Comparison of ENCODE assay signal across 29 mouse cellular contexts in the genomic region with DNA sequence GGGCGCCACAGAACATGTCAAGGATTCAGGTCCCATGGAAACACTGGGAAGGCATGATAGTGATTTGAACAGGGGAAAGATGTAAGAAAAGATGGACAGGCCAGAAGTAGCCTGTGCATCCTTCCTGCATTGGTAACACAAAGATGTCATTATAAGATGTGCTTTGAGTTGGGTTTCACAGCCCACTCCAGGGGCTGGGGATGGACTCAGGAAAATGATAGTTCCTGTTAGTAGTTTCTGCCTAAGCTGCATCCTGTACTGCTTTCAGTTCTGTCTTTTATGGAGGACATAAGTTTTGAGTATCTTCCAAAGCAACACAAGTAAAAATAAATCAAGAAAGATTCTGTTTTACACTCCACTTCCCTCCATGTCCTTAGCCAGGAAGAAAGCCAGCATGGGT.
A peak's percentile ranks its signal among the peaks of the same experiment; 100 is the strongest.
DNase-seq lines count a peak whose midpoint lies in the region; ATAC-seq and TF ChIP-seq lines count a peak whose summit lies in the region.
"Had no signal": no experiment of that assay in that cellular context is flagged by ENCODE, and none has a peak within 500 bp of the region (broad histone marks: within the 10 kb centered on the region; RNA-seq: fewer than 3 reads in every experiment).

No protein-coding gene starts in this region.

- TF ChIP-seq POLR2A in small intestine, adult 2 months (IDR thresholded peaks at IDR 0.05; ENCODE audit: low read depth, low read length) = no peak

- H3K4me1 ChIP-seq in heart, embryonic 10.5 days = no peaks in the 10 kb centered on the region
- H3K4me1 ChIP-seq in small intestine, adult 2 months (ENCODE audit: control insufficient read depth, insufficient read depth, insufficient read length, low read length) = peaks cover 8% of the 10 kb centered on the region; the same call in 1 of the 2 replicates
- peaks cover 7% of the 10 kb centered on the region; the same call in 1 of the 2 replicates for H3K4me1 ChIP-seq in forebrain, embryonic 12.5 days
- H3K4me1 ChIP-seq: heart, embryonic 13.5 days; liver, embryonic 13.5 days; neural tube, embryonic 12.5 days had no signal

- H3K9ac ChIP-seq in forebrain, embryonic 12.5 days = no peak overlapping the region
- H3K9ac ChIP-seq: forebrain, embryonic 13.5 days; heart, embryonic 13.5 days; hindbrain, embryonic 15.5 days; limb, embryonic 13.5 days; liver, embryonic 13.5 days; neural tube, embryonic 12.5 days had no signal

- peak; percentile 89 for DNase-seq in heart, adult 11 months
- DNase-seq in heart, embryonic 10.5 days (ENCODE audit: low spot score) = no peak
- DNase-seq in brain, adult 2 months (ENCODE audit: low read depth, low spot score) = peak; percentile 26
- DNase-seq: adrenal gland, postnatal 10 days; cerebellum, adult 18-20 months; gastrocnemius, postnatal 25 days; heart, adult 2 months; heart, postnatal 10 days; kidney, adult 11 months; kidney, postnatal 14 days; liver, embryonic 13.5 days; lung, adult 18-20 months; right cerebral cortex, postnatal 4 days had no signal

- no peak overlapping the region for H3K27ac ChIP-seq in heart, embryonic 10.5 days
- H3K27ac ChIP-seq in macrophage = peak overlapping the region; percentile 5; the same call in 1 of the 2 replicates
- H3K27ac ChIP-seq in small intestine, adult 2 months (ENCODE audit: insufficient read depth, low read depth, low read length) = peak overlapping the region; percentile 57
- H3K27ac ChIP-seq in forebrain, embryonic 12.5 days = no peak overlapping the region
- H3K27ac ChIP-seq: forebrain, embryonic 13.5 days; heart, adult 2 months; heart, embryonic 13.5 days; hindbrain, embryonic 10.5 days; hindbrain, embryonic 15.5 days; limb, embryonic 13.5 days; liver, embryonic 13.5 days; neural tube, embryonic 12.5 days had no signal

- H3K27me3 ChIP-seq in heart, embryonic 10.5 days (ENCODE audit: insufficient read depth, poor library complexity, severe bottlenecking) = no peaks in the 10 kb centered on the region
- no peaks in the 10 kb centered on the region for H3K27me3 ChIP-seq in small intestine, adult 2 months (ENCODE audit: control insufficient read depth, insufficient read depth, low read length)
- no peaks in the 10 kb centered on the region for H3K27me3 ChIP-seq in forebrain, embryonic 12.5 days
- H3K27me3 ChIP-seq: forebrain, embryonic 13.5 days; heart, embryonic 13.5 days; hindbrain, embryonic 15.5 days; limb, embryonic 13.5 days; liver, embryonic 13.5 days; neural tube, embryonic 12.5 days had no signal

- H3K36me3 ChIP-seq in heart, embryonic 10.5 days = no peaks in the 10 kb centered on the region
- no peaks in the 10 kb centered on the region for H3K36me3 ChIP-seq in macrophage (ENCODE audit: inconsistent target)
- no peaks in the 10 kb centered on the region for H3K36me3 ChIP-seq in small intestine, adult 2 months (ENCODE audit: control insufficient read depth, insufficient read depth, low read length)
- H3K36me3 ChIP-seq in forebrain, embryonic 12.5 days (replicated peaks) = no peaks in the 10 kb centered on the region
- H3K36me3 ChIP-seq: G1E; heart, embryonic 13.5 days; hindbrain, embryonic 10.5 days; hindbrain, embryonic 15.5 days; limb, embryonic 13.5 days; liver, embryonic 13.5 days; neural tube, embryonic 12.5 days had no signal

- WGBS in heart, embryonic 10.5 days = 90% methylated on average over 1 of the region's 1 CpGs
- 100% methylated on average over 1 of the region's 1 CpGs for WGBS in macrophage (ENCODE audit: missing documents)
- 100% methylated on average over 1 of the region's 1 CpGs for WGBS in small intestine, adult 2 months
- WGBS in forebrain, embryonic 12.5 days = 93% methylated on average over 1 of the region's 1 CpGs

- ATAC-seq in forebrain, embryonic 12.5 days (ENCODE audit: low FRiP score) = no peak
- ATAC-seq in erythroblast, adult 5-6 weeks (replicated peaks; ENCODE audit: low FRiP score, poor library complexity, severe bottlenecking) = no peak
- ATAC-seq: forebrain, embryonic 13.5 days; inflammation-experienced regulatory T-cells, adult 6 months; lung, postnatal 0 days; midbrain, embryonic 16.5 days had no signal

- H3K4me2 ChIP-seq in forebrain, embryonic 12.5 days = no peak overlapping the region
- H3K4me2 ChIP-seq: forebrain, embryonic 13.5 days; heart, embryonic 13.5 days; hindbrain, embryonic 15.5 days; limb, embryonic 13.5 days; liver, embryonic 13.5 days; midbrain, embryonic 11.5 days; neural tube, embryonic 12.5 days had no signal

- no peaks in the 10 kb centered on the region for H3K9me3 ChIP-seq in heart, embryonic 10.5 days
- no peaks in the 10 kb centered on the region for H3K9me3 ChIP-seq in forebrain, embryonic 12.5 days
- H3K9me3 ChIP-seq: forebrain, embryonic 13.5 days; G1E; heart, embryonic 13.5 days; hindbrain, embryonic 10.5 days; hindbrain, embryonic 15.5 days; limb, embryonic 13.5 days; liver, embryonic 13.5 days; neural tube, embryonic 12.5 days had no signal

- H3K4me3 ChIP-seq in heart, embryonic 10.5 days = no peak overlapping the region
- no peak overlapping the region for H3K4me3 ChIP-seq in macrophage (ENCODE audit: inconsistent target)
- no peak overlapping the region for H3K4me3 ChIP-seq in small intestine, adult 2 months (ENCODE audit: low read depth, low read length)
- H3K4me3 ChIP-seq in forebrain, embryonic 12.5 days (replicated peaks) = no peak overlapping the region
- H3K4me3 ChIP-seq: forebrain, embryonic 13.5 days; heart, adult 2 months; heart, embryonic 13.5 days; hindbrain, embryonic 10.5 days; hindbrain, embryonic 15.5 days; limb, embryonic 13.5 days; liver, embryonic 13.5 days; myocyte; neural tube, embryonic 12.5 days had no signal

- no peaks in the 10 kb centered on the region for H3K79me2 ChIP-seq in macrophage (ENCODE audit: inconsistent target)

- TF ChIP-seq CTCF in small intestine, adult 2 months (IDR thresholded peaks at IDR 0.05; ENCODE audit: extremely low read depth, insufficient read length, insufficient replicate concordance, low read depth, low read length) = no peak

Comparison
In these comparisons a context has a peak if more than half of its experiments do, and no peak if none do; other contexts are left out.
1. H3K27ac ChIP-seq: peak in macrophage (single experiment) and small intestine, adult 2 months (single experiment); none in heart, embryonic 10.5 days (single experiment) and forebrain, embryonic 12.5 days (single experiment).